Mouse (Mus musculus) cerebellum, postnatal 10 days (tissue): ENCODE results near the gene Plcb4.

Experiments used
- DNase-seq, 2 experiments: peaks; one replicate each; pipeline ENCODE4 v3.0.0; 2021; ENCODE audit warnings: mixed read lengths in 2 of 2

Gene Plcb4

DNA sequence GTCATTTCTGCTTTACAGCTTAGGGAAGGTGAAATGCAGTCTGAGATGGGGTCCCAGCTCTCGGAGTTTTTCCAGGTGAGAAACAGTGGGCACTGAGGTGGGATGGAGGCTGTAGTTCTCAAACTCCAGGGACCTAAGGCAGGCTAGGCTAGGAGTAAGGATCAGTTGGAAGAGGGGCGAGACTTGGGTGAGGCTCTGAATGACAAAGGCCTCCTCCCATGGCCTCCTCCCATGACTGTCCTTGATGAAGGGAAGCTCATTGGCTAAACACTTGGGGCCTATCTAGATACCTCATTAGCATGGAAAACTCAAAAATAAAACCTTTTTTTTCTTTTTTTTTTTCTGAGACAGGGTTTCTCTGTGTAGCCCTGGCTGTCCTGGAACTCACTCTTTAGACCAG lies 198.0 kb downstream of the Plcb4 start:
- no peak for DNase-seq

- DNase-seq: no peak
These were observed 203.0 kb downstream of the Plcb4 start for GRCm38 (mm10) chr2:135861531-135862488.

DNA sequence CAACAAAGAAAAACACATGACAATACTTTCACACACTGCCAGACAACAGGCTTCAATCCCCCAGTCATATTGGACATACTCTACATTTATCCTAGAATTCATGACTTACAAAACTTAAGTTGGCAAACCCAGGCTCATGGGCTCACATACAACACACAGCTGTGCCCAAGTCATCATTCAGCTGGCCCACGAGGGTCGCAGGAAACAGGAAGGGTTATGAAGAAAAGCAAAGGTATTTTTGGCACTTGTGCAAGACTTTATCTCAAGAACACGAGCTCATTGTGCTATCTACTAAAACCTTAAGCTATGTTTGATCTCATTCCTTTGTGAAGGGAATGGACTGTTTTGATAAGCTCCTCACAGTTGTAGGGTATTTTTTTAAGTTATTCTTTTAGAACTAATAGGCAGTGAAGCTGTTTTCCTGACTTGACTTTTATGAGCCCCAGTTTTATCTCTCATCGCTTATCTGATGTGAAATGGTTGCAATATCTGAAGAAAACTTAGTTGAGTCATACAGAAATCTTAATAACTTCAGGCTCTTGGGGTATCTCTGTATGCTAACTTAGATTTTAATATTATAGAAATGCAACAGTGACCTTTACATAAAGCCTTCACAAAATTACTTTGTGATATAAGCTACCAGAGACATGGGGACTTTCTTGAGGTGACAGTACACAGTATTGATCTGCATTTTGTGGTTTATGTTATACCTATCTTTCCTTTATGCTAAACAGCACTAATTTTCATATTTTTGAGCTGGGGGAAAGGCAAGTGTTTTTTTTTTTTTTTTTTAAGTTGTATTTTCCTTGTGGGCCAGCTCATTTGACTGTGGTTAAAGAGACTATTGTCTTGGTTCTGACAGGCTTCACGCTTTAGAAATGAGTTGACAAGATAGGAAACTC lies 203.9 kb downstream of the Plcb4 start:
- no peak for DNase-seq

DNA sequence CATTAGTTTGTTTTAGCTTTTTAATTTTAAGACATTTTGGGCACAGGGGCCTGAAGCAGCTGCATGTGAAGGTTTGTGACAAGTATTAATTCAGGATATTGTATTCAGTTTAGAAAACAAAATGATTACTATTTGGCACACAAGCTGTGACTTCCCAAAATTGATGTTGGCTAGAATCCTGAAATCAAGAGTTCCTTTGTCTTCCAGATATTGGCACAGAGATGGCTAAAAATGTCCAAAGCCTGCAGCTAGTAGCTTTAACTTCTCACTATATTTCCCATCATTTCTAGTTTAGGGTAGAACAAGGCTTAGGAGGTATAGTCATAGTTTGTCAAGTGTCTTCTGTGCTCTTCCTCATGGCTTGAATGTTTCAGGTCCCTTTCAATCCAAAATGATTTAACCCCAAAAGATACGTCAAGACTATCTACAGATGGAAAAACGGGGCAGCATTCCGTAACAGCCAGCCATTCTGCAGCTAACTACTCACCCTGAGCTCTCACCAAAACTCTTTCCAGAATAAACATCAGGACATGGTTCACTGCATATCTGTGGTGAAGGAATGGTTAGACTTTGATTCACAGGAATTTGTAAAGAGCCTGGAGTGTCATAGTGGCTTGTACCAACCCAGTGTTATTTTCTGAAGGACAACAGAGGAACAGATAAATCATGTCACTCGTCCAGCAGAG lies 204.7 kb downstream of the Plcb4 start:
- DNase-seq: no peak

DNA sequence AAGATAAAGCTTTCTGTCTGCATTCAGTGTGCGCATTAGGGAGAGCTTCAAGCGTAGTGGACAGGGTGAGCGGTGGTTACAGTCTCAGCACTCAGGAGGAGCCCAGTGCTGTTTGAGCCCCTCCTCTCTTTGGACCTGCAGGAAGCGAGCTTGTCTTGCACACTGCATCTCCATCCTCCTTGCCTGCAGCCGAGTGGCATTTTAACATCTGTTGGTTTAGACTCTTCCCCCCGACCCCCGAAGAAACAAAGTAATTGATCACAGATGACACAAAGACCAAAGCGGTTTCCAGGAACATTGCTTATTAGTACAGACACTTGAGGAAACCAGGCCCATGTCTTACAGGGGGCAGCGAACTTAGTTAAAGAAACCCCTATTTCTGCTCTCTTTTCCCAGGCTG lies 207.6 kb downstream of the Plcb4 start:
- no peak for DNase-seq

DNA sequence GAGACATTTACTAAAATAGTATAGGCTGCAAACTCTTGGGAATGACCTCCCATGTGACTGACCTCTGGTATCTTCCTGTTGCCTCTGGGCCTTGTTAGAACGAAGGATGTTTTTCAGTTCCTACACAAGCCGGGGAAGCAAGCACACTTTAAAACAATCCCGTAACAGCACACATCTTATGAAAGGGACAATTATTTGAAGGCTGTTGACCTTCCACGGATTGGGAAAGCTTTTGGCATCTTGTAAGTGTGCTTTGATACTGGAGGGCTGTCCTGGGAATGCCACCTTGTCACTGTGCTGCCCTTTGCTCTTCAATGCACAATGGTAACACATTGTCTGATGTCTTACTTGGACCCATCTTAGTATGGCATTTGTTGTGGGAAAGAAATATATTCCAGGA lies 208.0 kb downstream of the Plcb4 start:
- DNase-seq: no peak

GRCm38 (mm10) chr2:135869637-135870036 lies 210.8 kb downstream of the Plcb4 start:
- DNase-seq: no peak

DNA sequence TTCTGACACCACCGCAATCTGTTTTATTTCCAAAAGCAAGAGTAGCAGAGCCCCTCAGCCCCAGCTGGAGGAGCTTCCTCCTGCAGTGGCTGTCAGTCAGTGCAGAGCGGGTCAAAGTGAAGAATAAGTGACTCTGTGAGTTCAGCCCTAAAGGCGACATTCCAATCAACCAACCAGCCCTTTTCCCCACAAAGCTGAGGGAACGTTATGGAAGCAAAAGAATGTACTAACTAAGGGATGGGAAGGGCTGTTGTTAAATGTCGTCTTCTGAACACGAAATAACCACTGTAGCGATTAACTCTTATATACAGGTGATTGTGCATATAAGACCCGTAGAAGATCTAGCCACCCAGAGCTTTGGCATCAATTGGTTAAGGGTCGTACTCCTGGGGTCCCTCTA lies 214.3 kb downstream of the Plcb4 start:
- no peak for DNase-seq

GRCm38 (mm10) chr2:135873761-135874160 lies 214.9 kb downstream of the Plcb4 start:
- no peak for DNase-seq

- peak in 1 of 2 experiments; percentile 34 for DNase-seq
These were observed 216.7 kb downstream of the Plcb4 start for GRCm38 (mm10) chr2:135875549-135875948.

DNA sequence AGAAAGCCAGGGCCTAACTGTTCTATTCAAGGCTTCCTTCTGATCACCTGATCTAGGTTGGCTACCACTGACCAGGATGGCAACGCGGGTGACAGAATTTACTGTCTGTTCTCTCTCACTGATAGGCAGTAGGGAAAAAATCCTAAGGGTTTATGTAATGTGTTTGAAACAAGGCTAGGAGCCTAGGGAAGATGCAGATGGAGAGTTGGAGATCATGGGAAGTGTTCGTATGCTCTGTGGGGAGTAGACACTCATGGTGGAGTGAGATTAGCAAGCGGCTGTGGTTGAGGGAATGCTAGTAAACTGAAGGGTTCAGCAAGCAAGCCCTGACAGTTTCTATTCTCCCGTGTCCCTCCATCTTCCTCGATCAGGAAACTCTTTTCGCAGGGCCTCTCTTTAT lies 220.5 kb downstream of the Plcb4 start:
- no peak for DNase-seq

DNA sequence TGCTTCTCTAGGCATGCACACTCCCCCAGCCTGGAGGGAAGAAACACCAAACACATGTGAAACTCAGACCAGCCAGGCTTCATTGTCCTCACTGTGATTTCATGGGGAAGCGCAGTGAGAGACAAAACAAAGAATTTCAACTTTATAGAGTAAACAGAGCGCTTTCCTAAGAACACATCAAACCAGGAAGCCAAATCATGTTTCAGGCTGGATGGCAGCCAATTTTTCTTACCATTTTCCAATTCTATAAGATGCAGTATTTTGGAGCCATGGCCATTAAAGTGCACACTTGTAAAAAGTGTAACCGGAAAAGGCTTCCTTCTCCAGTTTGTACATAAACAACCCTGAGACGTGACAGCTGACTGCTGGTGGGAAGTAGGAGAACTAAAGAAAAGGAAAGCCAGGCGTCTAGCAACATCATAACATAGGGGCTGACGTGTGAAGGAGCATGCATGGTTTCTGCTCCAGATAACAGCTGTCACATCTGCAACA lies 221.5 kb downstream of the Plcb4 start:
- no peak for DNase-seq

GRCm38 (mm10) chr2:135883359-135883758 lies 224.5 kb downstream of the Plcb4 start:
- DNase-seq: peak; percentile 29 to 55

DNA sequence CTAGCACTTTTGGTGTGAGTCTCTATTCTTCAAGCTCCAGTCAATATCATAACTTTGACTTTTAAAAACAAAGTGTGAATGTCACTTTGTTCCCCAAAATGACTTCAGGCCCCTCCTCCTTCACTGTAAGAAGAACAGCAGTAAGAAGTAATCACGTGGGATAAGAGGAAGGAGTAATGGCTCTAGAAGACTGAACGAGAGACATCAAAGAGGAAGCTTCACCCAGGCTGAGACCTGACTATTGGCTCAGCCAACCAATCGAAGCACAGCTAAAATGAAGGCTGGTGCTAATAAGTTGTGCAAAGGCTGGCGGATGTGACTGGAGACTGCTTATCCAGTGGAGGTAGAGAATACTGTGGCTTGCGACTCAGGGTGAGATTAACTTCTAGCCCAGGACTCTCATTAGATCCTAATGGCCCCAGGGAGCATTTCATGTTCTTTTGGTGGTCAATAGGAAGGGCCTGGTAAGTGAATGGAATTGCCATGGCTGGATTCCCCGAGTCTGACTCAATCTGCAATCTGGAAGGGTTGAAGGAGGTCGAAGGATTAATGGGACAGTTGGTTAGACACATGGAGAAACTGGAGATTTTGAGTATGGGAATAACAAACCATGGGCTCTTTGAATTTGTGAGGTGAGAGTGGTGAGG lies 225.8 kb downstream of the Plcb4 start:
- no peak for DNase-seq

DNA sequence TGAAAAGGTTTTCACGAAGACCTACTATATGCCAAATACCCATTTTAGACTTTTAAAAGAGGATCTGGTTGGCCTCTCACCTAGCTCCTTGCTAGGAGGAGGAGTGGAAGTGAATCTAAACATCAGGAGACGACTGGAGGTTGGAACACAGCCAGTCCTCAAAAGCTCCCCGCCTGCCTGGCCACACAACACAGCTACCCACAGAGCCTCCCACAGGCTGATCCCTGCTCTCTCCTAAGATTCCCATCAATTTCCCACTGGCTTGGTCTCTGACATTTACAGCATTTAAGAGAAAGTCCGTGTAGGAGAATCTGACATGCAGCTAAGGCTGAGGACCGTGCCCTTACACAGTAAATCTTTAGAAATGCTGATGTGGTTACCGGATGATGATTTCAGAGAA lies 226.8 kb downstream of the Plcb4 start:
- DNase-seq: peak; percentile 32 to 44

DNA sequence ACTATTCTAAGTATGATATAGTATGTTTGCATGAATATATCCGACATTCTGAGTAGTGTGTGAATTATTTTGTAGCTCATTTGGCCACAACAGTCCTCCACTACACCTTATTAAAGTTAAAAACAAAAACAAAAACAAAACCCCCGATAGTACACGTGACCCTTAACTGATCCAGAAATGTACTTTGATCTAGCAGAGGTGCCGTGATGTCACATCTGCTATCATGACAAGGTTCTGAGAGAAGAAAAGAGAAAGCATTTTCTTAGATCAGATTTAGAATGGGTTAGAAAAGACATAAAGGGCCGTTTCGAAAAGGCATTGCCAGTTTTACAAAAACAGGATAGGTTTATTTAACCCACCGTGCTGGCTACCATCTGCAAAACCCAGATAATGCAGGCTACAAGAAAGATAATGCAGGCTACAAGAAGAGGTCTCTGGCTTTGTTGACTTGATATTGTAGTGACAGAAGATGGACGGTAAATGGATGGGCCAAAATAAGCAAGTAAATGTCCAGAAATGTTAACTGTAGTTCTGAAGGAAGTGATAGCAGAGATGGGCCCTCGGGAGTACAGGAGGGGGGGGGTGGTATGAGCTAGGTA lies 227.4 kb downstream of the Plcb4 start:
- no peak for DNase-seq

DNA sequence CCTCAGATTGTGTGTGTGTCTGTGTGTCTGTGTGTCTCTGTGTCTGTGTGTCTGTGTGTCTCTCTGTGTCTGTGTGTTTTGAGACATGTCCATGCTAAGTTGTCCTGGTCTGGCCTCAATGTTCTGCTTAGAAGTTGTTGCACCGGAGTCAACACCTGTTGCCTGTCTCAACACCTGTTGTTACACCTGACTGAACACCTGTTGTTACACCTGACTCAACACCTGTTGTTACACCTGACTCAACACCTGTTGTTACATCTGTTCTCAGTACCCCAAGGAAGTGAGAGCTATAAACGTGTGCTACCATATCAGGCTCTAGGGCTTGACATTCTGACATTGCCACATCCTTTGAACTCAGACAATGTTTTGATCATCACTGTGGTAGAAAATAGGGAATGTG lies 229.0 kb downstream of the Plcb4 start:
- no peak for DNase-seq

- no peak for DNase-seq
These were observed 229.4 kb downstream of the Plcb4 start for GRCm38 (mm10) chr2:135888206-135888605.

GRCm38 (mm10) chr2:135888767-135889166 lies 230.0 kb downstream of the Plcb4 start:
- no peak for DNase-seq

GRCm38 (mm10) chr2:135890083-135890482 lies 231.3 kb downstream of the Plcb4 start:
- peak in 1 of 2 experiments; percentile 22 for DNase-seq

GRCm38 (mm10) chr2:135891097-135891496 lies 232.3 kb downstream of the Plcb4 start:
- DNase-seq: no peak

GRCm38 (mm10) chr2:135891686-135892085 lies 232.9 kb downstream of the Plcb4 start:
- no peak for DNase-seq
